ENCODE assay signal across 15 mouse cellular contexts in the genomic region with DNA sequence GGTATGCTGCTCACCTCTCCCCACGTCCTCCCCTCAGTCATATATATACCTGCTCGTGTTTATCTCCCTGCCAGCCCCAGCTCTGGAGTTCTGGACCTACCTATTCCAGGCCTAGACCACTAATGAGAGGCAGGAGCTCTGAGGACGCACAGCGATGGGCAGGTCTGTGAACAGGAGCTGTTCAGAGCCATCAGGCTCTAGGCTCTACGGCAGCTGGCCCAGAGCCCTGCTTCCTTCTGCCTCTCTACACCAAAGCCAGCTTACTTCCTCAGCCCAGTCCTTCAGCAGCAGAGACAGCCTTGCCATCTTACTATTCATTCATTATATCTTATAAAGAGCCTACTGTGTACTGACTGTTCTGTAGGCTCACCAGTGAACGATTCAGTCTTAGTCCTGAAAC. TPM values are rescaled to one million over a fixed set of nuclear protein-coding genes. Genes with fewer than 3 reads are reported as not detected.
DNase-seq lines count a peak whose midpoint lies in the region; ATAC-seq and TF ChIP-seq lines count a peak whose summit lies in the region.
"Had no signal": no experiment of that assay in that cellular context is flagged by ENCODE, and none has a peak within 500 bp of the region (broad histone marks: within the 10 kb centered on the region; RNA-seq: fewer than 3 reads in every experiment).

No protein-coding gene starts in this region.

- no peak overlapping the region for H3K27ac ChIP-seq in forebrain, embryonic 14.5 days (ENCODE audit: low read depth, low read length)
- H3K27ac ChIP-seq in forebrain, embryonic 11.5 days (ENCODE audit: low read depth, low read length), result no peak overlapping the region
- H3K27ac ChIP-seq in hindbrain, embryonic 13.5 days, result no peak overlapping the region; the same call in 1 of the 2 replicates
- H3K27ac ChIP-seq in hindbrain, postnatal 0 days, result no peak overlapping the region
- H3K27ac ChIP-seq in spleen, adult 2 months (ENCODE audit: insufficient read depth, low read length), result peak overlapping the region; percentile 86
- H3K27ac ChIP-seq: embryonic facial prominence, embryonic 15.5 days; limb, embryonic 15.5 days had no signal

- TF ChIP-seq CTCF in hindbrain, postnatal 0 days (IDR thresholded peaks at IDR 0.05; ENCODE audit: low read depth), result no peak
- no peak for TF ChIP-seq CTCF in spleen, adult 2 months (IDR thresholded peaks at IDR 0.05; ENCODE audit: extremely low read depth, insufficient read depth, insufficient read length, insufficient replicate concordance)

- no peak overlapping the region for H3K4me3 ChIP-seq in forebrain, embryonic 14.5 days (ENCODE audit: low read depth, low read length)
- no peak overlapping the region for H3K4me3 ChIP-seq in forebrain, embryonic 11.5 days (ENCODE audit: low read depth, low read length)
- H3K4me3 ChIP-seq in hindbrain, embryonic 13.5 days, result no peak overlapping the region
- no peak overlapping the region for H3K4me3 ChIP-seq in hindbrain, postnatal 0 days (ENCODE audit: low read length)
- H3K4me3 ChIP-seq in spleen, adult 2 months (ENCODE audit: extremely low read depth, insufficient read depth, insufficient read length), result peak overlapping the region; percentile 60
- H3K4me3 ChIP-seq: intestine, embryonic 15.5 days had no signal

- H3K9me3 ChIP-seq in forebrain, embryonic 14.5 days (replicated peaks; ENCODE audit: control insufficient read depth, low read length), result no peaks in the 10 kb centered on the region
- H3K9me3 ChIP-seq in forebrain, embryonic 11.5 days (ENCODE audit: control insufficient read depth, low read length), result no peaks in the 10 kb centered on the region
- no peaks in the 10 kb centered on the region for H3K9me3 ChIP-seq in hindbrain, embryonic 13.5 days
- H3K9me3 ChIP-seq in hindbrain, postnatal 0 days (ENCODE audit: low read length), result no peaks in the 10 kb centered on the region
- H3K9me3 ChIP-seq: embryonic facial prominence, embryonic 15.5 days; intestine, embryonic 15.5 days; limb, embryonic 15.5 days had no signal

- no peak; the same call in 1 of the 2 replicates for TF ChIP-seq POLR2A in spleen, adult 2 months (IDR thresholded peaks at IDR 0.05; ENCODE audit: low read depth, low read length)

- ATAC-seq in forebrain, embryonic 14.5 days, result no peak
- ATAC-seq in forebrain, embryonic 11.5 days (replicated peaks; ENCODE audit: low FRiP score), result no peak
- no peak for ATAC-seq in hindbrain, embryonic 13.5 days (ENCODE audit: low FRiP score)
- no peak for ATAC-seq in hindbrain, postnatal 0 days
- ATAC-seq: CD4-positive, CD25-positive, alpha-beta regulatory T cell, adult 4 months; intestine, embryonic 15.5 days had no signal

- peaks cover 47% of the 10 kb centered on the region for H3K4me1 ChIP-seq in forebrain, embryonic 14.5 days (ENCODE audit: control insufficient read depth, insufficient read depth, low read length)
- peaks cover 23% of the 10 kb centered on the region for H3K4me1 ChIP-seq in forebrain, embryonic 11.5 days (replicated peaks; ENCODE audit: control insufficient read depth, insufficient read depth, low read length)
- peaks cover 59% of the 10 kb centered on the region for H3K4me1 ChIP-seq in hindbrain, embryonic 13.5 days (replicated peaks)
- peaks cover 31% of the 10 kb centered on the region for H3K4me1 ChIP-seq in hindbrain, postnatal 0 days (ENCODE audit: insufficient read depth, low read length)
- peaks cover 15% of the 10 kb centered on the region; the same call in 1 of the 2 replicates for H3K4me1 ChIP-seq in spleen, adult 2 months (ENCODE audit: control insufficient read depth, insufficient read depth, insufficient read length)

- H3K9ac ChIP-seq in forebrain, embryonic 14.5 days (ENCODE audit: low read length), result no peak overlapping the region
- no peak overlapping the region for H3K9ac ChIP-seq in forebrain, embryonic 11.5 days (ENCODE audit: low read length)
- H3K9ac ChIP-seq in hindbrain, embryonic 13.5 days, result no peak overlapping the region
- H3K9ac ChIP-seq in hindbrain, postnatal 0 days (replicated peaks; ENCODE audit: low read length), result no peak overlapping the region
- H3K9ac ChIP-seq: embryonic facial prominence, embryonic 15.5 days; limb, embryonic 15.5 days had no signal

- no peak for DNase-seq in forebrain, embryonic 14.5 days (ENCODE audit: low spot score)
- no peak for DNase-seq in forebrain, embryonic 11.5 days (ENCODE audit: low spot score)
- DNase-seq in hindbrain, postnatal 0 days (ENCODE audit: low spot score), result no peak
- peak in 1 of 2 experiments; percentile 49 for DNase-seq in spleen, adult 2 months (ENCODE audit: low read depth in 1 of 2, low spot score in 2 of 2)
- DNase-seq in spleen, postnatal 14 days (ENCODE audit: low spot score in 2 of 2), result no peak
- no peak for DNase-seq in urinary bladder, adult 18-20 months (ENCODE audit: low spot score in 2 of 2)
- DNase-seq: cerebellum, postnatal 36 days; kidney, postnatal 10 days; right cerebral cortex, postnatal 25 days; thymus, postnatal 4 days had no signal

- H3K27me3 ChIP-seq in forebrain, embryonic 14.5 days (replicated peaks; ENCODE audit: control insufficient read depth, insufficient read depth, low read length), result no peaks in the 10 kb centered on the region
- H3K27me3 ChIP-seq in forebrain, embryonic 11.5 days (ENCODE audit: control insufficient read depth, insufficient read depth, low read length), result no peaks in the 10 kb centered on the region
- H3K27me3 ChIP-seq in hindbrain, embryonic 13.5 days, result no peaks in the 10 kb centered on the region
- H3K27me3 ChIP-seq in hindbrain, postnatal 0 days (ENCODE audit: insufficient read depth, low read length), result no peaks in the 10 kb centered on the region
- no peaks in the 10 kb centered on the region for H3K27me3 ChIP-seq in spleen, adult 2 months (ENCODE audit: control insufficient read depth, insufficient read depth, low read length)
- H3K27me3 ChIP-seq: embryonic facial prominence, embryonic 15.5 days; intestine, embryonic 15.5 days; limb, embryonic 15.5 days had no signal

- H3K4me2 ChIP-seq in forebrain, embryonic 14.5 days (ENCODE audit: low read length), result peak overlapping the region; percentile 92; the same call in 1 of the 2 replicates
- H3K4me2 ChIP-seq in forebrain, embryonic 11.5 days (ENCODE audit: low read depth, low read length, severe bottlenecking), result no peak overlapping the region; the same call in 1 of the 2 replicates
- peak overlapping the region; percentile 92 for H3K4me2 ChIP-seq in hindbrain, embryonic 13.5 days
- no peak overlapping the region for H3K4me2 ChIP-seq in hindbrain, postnatal 0 days (ENCODE audit: low read depth, low read length)

- WGBS in forebrain, embryonic 14.5 days, result 88% methylated on average over 6 of the region's 6 CpGs
- 91% methylated on average over 6 of the region's 6 CpGs for whole genome bisulfite sequencing in forebrain, embryonic 11.5 days
- WGBS in hindbrain, embryonic 13.5 days, result 87% methylated on average over 6 of the region's 6 CpGs
- WGBS in hindbrain, postnatal 0 days, result 76% methylated on average over 6 of the region's 6 CpGs
- 48% methylated on average over 6 of the region's 6 CpGs for WGBS in spleen, adult 2 months

- H3K36me3 ChIP-seq in forebrain, embryonic 14.5 days (ENCODE audit: control insufficient read depth, insufficient read depth, low read length), result 0 out of 2 replicates have a peak, but pooled peaks cover 4% of the 10 kb centered on the region
- no peaks in the 10 kb centered on the region for H3K36me3 ChIP-seq in forebrain, embryonic 11.5 days (ENCODE audit: control insufficient read depth, insufficient read depth, low read length)
- no peaks in the 10 kb centered on the region for H3K36me3 ChIP-seq in hindbrain, embryonic 13.5 days
- no peaks in the 10 kb centered on the region for H3K36me3 ChIP-seq in hindbrain, postnatal 0 days (ENCODE audit: insufficient read depth, low read length)
- H3K36me3 ChIP-seq in spleen, adult 2 months (ENCODE audit: control insufficient read depth, insufficient read depth, low read length), result no peaks in the 10 kb centered on the region
- H3K36me3 ChIP-seq: embryonic facial prominence, embryonic 15.5 days; intestine, embryonic 15.5 days; limb, embryonic 15.5 days had no signal

RNA-seq across cellular contexts. Expression of a gene that starts 1.2 kb away (rescaled TPM):
- polyA plus RNA-seq in forebrain, embryonic 14.5 days (2014; fragmentation: Nextera tagmentation; extraction: Ambion mirVana), result 41.4 and 44.5 TPM in 2 replicates
- polyA plus RNA-seq in forebrain, embryonic 11.5 days (2014; fragmentation: Nextera tagmentation; extraction: Ambion mirVana), result 52.0 and 57.4 TPM in 2 replicates
- polyA plus RNA-seq in hindbrain, embryonic 13.5 days (2015; fragmentation: Nextera tagmentation; extraction: Ambion mirVana), result 36.4 and 40.6 TPM in 2 replicates
- 23.9 and 31.6 TPM in 2 replicates for total RNA-seq in hindbrain, postnatal 0 days (2014; rRNA removed)
- 28.2 and 31.1 TPM in 2 replicates for polyA plus RNA-seq in hindbrain, postnatal 0 days (2015; fragmentation: Nextera tagmentation; extraction: Ambion mirVana)
- 115 and 171 TPM in 2 replicates for polyA plus RNA-seq in spleen, adult 2 months (2012; rRNA removed)

RNA-seq across cellular contexts. Expression of a gene that starts 4.0 kb away (rescaled TPM):
- polyA plus RNA-seq in forebrain, embryonic 14.5 days (2014; fragmentation: Nextera tagmentation; extraction: Ambion mirVana), result 170 and 171 TPM in 2 replicates
- polyA plus RNA-seq in forebrain, embryonic 11.5 days (2014; fragmentation: Nextera tagmentation; extraction: Ambion mirVana), result 95.9 and 104 TPM in 2 replicates
- polyA plus RNA-seq in hindbrain, embryonic 13.5 days (2015; fragmentation: Nextera tagmentation; extraction: Ambion mirVana), result 145 TPM in 2 replicates
- total RNA-seq in hindbrain, postnatal 0 days (2014; rRNA removed), result 241 and 273 TPM in 2 replicates
- 116 and 123 TPM in 2 replicates for polyA plus RNA-seq in hindbrain, postnatal 0 days (2015; fragmentation: Nextera tagmentation; extraction: Ambion mirVana)
- polyA plus RNA-seq in spleen, adult 2 months (2012; rRNA removed), result 129 and 155 TPM in 2 replicates

Comparison
In these comparisons a context has a peak if more than half of its experiments do, and no peak if none do; other contexts are left out.
1. H3K4me2 ChIP-seq: peak in forebrain, embryonic 14.5 days (single experiment) and hindbrain, embryonic 13.5 days (single experiment); none in forebrain, embryonic 11.5 days (single experiment) and hindbrain, postnatal 0 days (single experiment).